Mouse (Mus musculus): ENCODE measurements around the gene Tpsg1. TPM values are rescaled to one million over a fixed set of nuclear protein-coding genes. Genes with fewer than 3 reads are reported as not detected.

The Tpsg1 gene
- 0.16 and 0.27 TPM in 2 replicates for polyA plus RNA-seq (2015; fragmentation: Nextera tagmentation; extraction: Ambion mirVana)

DNA sequence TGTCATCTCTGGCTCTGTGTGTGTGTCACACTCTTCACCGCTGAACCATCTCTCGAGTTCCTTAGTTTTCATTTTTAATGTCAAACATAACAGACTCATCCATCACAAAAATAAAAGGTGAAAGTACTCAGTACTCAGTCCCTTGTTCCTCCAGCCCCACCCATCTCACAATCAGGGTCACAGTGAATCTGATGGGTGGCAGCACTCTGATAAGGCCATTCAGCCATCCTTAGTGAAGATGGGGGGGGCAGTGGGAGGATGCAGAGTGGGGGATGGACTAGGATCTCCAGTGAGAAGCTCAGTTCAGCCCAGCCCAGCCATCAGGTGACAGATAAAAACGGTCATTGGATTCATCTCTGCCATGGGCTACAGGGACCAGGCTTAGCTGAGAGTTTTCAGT, at the start of gene Tpsg1:
TSS of gene Tpsg1 (plus strand) at position 301 of the 400 bp plus-strand sequence.
- DNase-seq (ENCODE audit: low spot score) (no peak), ATAC-seq (ENCODE audit: low FRiP score, low TSS enrichment) (no peak)
- Histone ChIP-seq H3K9ac (ENCODE audit: low read length) (no peak within 1 kb of the TSS), H3K4me1 (replicated peaks; ENCODE audit: control insufficient read depth, insufficient read depth) (no peaks in the 10 kb centered on the region), H3K27ac (replicated peaks) (no peak within 1 kb of the TSS), H3K36me3 (ENCODE audit: control insufficient read depth, insufficient read depth, low read length) (no peaks in the 10 kb centered on the region), H3K9me3 (ENCODE audit: control insufficient read depth, low read length) (no peaks in the 10 kb centered on the region), H3K4me3 (ENCODE audit: low read depth, low read length) (no peak within 1 kb of the TSS), H3K27me3 (ENCODE audit: control insufficient read depth, insufficient read depth, low read length) (no peaks in the 10 kb centered on the region), H3K4me2 (replicated peaks; ENCODE audit: low read depth) (no peak within 1 kb of the TSS)
- TF ChIP-seq EP300 (optimal IDR thresholded peaks at IDR 0.05): no peak
- TF ChIP-seq CTCF (IDR thresholded peaks at IDR 0.05; ENCODE audit: low read depth): no peak
- WGBS: 67% methylated on average over 3 of the region's 3 CpGs

DNA sequence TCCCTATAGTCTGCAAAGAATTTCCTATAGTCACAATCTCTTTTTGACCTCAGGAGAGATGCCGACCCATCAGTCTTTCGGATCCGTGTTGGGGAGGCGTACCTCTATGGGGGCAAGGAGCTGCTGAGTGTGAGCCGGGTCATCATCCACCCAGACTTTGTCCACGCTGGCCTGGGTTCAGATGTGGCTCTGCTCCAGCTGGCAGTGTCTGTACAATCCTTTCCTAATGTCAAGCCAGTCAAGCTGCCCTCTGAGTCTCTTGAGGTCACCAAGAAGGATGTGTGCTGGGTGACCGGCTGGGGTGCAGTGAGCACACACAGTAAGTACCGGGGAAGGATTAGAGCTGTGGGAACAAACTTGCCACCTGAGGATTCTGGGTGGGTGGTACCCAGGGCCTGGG, 48.3 kb upstream of the Tpsg1 start:
- no peak overlapping the region for H3K4me2 ChIP-seq (replicated peaks; ENCODE audit: low read depth)
- TF ChIP-seq EP300 (optimal IDR thresholded peaks at IDR 0.05): no peak
- TF ChIP-seq CTCF (IDR thresholded peaks at IDR 0.05; ENCODE audit: low read depth): no peak
- no peak overlapping the region for H3K9ac ChIP-seq (ENCODE audit: low read length)
- ATAC-seq (ENCODE audit: low FRiP score, low TSS enrichment) (no peak), DNase-seq (ENCODE audit: low spot score) (no peak)
- H3K4me3 ChIP-seq (ENCODE audit: low read depth, low read length): no peak overlapping the region
- 82% methylated on average over 8 of the region's 8 CpGs for WGBS
- H3K36me3 ChIP-seq (ENCODE audit: control insufficient read depth, insufficient read depth, low read length): no peaks in the 10 kb centered on the region
- H3K9me3 ChIP-seq (ENCODE audit: control insufficient read depth, low read length): no peaks in the 10 kb centered on the region
- H3K27me3 ChIP-seq (ENCODE audit: control insufficient read depth, insufficient read depth, low read length): no peaks in the 10 kb centered on the region
- no peaks in the 10 kb centered on the region for H3K4me1 ChIP-seq (replicated peaks; ENCODE audit: control insufficient read depth, insufficient read depth)
- no peak overlapping the region for H3K27ac ChIP-seq (replicated peaks)

DNA sequence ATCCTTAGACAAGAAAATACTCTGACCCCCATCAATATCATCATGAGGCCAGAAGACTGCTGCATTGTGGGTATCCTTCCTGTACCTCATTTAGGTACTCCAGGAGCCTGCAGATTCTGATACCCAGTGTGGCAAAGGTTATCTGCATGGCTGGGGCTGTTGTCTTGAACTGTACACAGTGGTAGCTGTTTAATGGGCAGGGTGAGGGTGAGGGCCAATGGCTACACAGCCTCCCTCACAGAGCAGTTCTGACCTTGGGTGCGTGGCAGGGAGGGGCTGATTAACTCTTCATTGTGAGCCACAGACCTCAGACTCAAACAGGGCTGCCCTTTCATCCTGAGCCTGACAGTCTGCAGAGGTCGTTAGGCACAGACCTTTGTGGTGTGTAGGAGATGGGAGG, 46.1 kb upstream of the Tpsg1 start:
- DNase-seq (ENCODE audit: low spot score) (no peak), ATAC-seq (ENCODE audit: low FRiP score, low TSS enrichment) (no peak)
- 14% methylated on average over 2 of the region's 2 CpGs for WGBS
- no peak for TF ChIP-seq EP300 (optimal IDR thresholded peaks at IDR 0.05)
- TF ChIP-seq CTCF (IDR thresholded peaks at IDR 0.05; ENCODE audit: low read depth): no peak
- Histone ChIP-seq H3K4me2 (replicated peaks; ENCODE audit: low read depth) (no peak overlapping the region), H3K27ac (replicated peaks) (no peak overlapping the region), H3K27me3 (ENCODE audit: control insufficient read depth, insufficient read depth, low read length) (no peaks in the 10 kb centered on the region), H3K9me3 (ENCODE audit: control insufficient read depth, low read length) (no peaks in the 10 kb centered on the region), H3K9ac (ENCODE audit: low read length) (no peak overlapping the region), H3K36me3 (ENCODE audit: control insufficient read depth, insufficient read depth, low read length) (no peaks in the 10 kb centered on the region), H3K4me1 (replicated peaks; ENCODE audit: control insufficient read depth, insufficient read depth) (no peaks in the 10 kb centered on the region), H3K4me3 (ENCODE audit: low read depth, low read length) (no peak overlapping the region)

DNA sequence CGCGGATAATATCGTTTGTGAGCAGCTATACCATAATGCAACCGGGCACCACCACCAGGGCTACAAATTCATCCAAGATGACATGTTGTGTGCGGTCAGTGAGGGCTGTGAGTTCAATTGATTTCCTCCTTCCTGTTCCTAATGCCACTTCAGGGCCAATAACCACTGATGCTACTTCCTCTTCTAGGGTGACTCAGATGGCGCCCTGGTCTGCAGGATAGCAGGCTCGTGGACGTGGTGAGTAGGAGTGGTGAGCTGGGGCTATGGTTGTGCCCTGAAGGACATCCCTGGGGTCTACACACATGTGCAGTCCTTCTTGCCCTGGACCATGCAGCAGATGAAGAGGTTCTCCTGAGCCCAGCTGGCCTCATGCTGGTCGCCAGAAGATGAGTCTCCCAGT, 36.8 kb upstream of the Tpsg1 start:
- no peak overlapping the region for H3K4me2 ChIP-seq (replicated peaks; ENCODE audit: low read depth)
- WGBS: 61% methylated on average over 9 of the region's 9 CpGs
- ATAC-seq (ENCODE audit: low FRiP score, low TSS enrichment): no peak
- H3K27ac ChIP-seq (replicated peaks): no peak overlapping the region
- no peaks in the 10 kb centered on the region for H3K9me3 ChIP-seq (ENCODE audit: control insufficient read depth, low read length)
- no peak overlapping the region for H3K9ac ChIP-seq (ENCODE audit: low read length)
- TF ChIP-seq CTCF (IDR thresholded peaks at IDR 0.05; ENCODE audit: low read depth) (no peak), EP300 (optimal IDR thresholded peaks at IDR 0.05) (no peak)
- no peaks in the 10 kb centered on the region for H3K36me3 ChIP-seq (ENCODE audit: control insufficient read depth, insufficient read depth, low read length)
- no peak overlapping the region for H3K4me3 ChIP-seq (ENCODE audit: low read depth, low read length)
- no peaks in the 10 kb centered on the region for H3K4me1 ChIP-seq (replicated peaks; ENCODE audit: control insufficient read depth, insufficient read depth)
- DNase-seq (ENCODE audit: low spot score): no peak
- no peaks in the 10 kb centered on the region for H3K27me3 ChIP-seq (ENCODE audit: control insufficient read depth, insufficient read depth, low read length)

- ATAC-seq (ENCODE audit: low FRiP score, low TSS enrichment): no peak
- Histone ChIP-seq H3K4me1 (replicated peaks; ENCODE audit: control insufficient read depth, insufficient read depth) (no peaks in the 10 kb centered on the region), H3K27ac (replicated peaks) (no peak overlapping the region), H3K9ac (ENCODE audit: low read length) (no peak overlapping the region), H3K9me3 (ENCODE audit: control insufficient read depth, low read length) (no peaks in the 10 kb centered on the region), H3K4me2 (replicated peaks; ENCODE audit: low read depth) (no peak overlapping the region), H3K36me3 (ENCODE audit: control insufficient read depth, insufficient read depth, low read length) (no peaks in the 10 kb centered on the region), H3K27me3 (ENCODE audit: control insufficient read depth, insufficient read depth, low read length) (no peaks in the 10 kb centered on the region), H3K4me3 (ENCODE audit: low read depth, low read length) (no peak overlapping the region)
- WGBS: 2% methylated on average over 8 of the region's 8 CpGs
- TF ChIP-seq CTCF (IDR thresholded peaks at IDR 0.05; ENCODE audit: low read depth) (peak; percentile 96), EP300 (optimal IDR thresholded peaks at IDR 0.05) (no peak)
- peak; percentile 80 for DNase-seq (ENCODE audit: low spot score)
Measured at GRCm38 (mm10) chr17:25333943-25334342, 35.1 kb upstream of the Tpsg1 start.

GRCm38 (mm10) chr17:25338218-25338617, 30.9 kb upstream of the Tpsg1 start:
- Histone ChIP-seq H3K27ac (replicated peaks) (no peak overlapping the region), H3K4me3 (ENCODE audit: low read depth, low read length) (no peak overlapping the region), H3K4me1 (replicated peaks; ENCODE audit: control insufficient read depth, insufficient read depth) (no peaks in the 10 kb centered on the region), H3K4me2 (replicated peaks; ENCODE audit: low read depth) (no peak overlapping the region), H3K27me3 (ENCODE audit: control insufficient read depth, insufficient read depth, low read length) (no peaks in the 10 kb centered on the region), H3K9me3 (ENCODE audit: control insufficient read depth, low read length) (no peaks in the 10 kb centered on the region), H3K9ac (ENCODE audit: low read length) (no peak overlapping the region), H3K36me3 (ENCODE audit: control insufficient read depth, insufficient read depth, low read length) (no peaks in the 10 kb centered on the region)
- TF ChIP-seq CTCF (IDR thresholded peaks at IDR 0.05; ENCODE audit: low read depth) (no peak), EP300 (optimal IDR thresholded peaks at IDR 0.05) (no peak)
- DNase-seq (ENCODE audit: low spot score) (no peak), ATAC-seq (ENCODE audit: low FRiP score, low TSS enrichment) (no peak)
- 83% methylated on average over 4 of the region's 4 CpGs for WGBS

All from stomach, postnatal 0 days (tissue).